Mouse (Mus musculus): Measurements from ENCODE around the gene Rerg. TPM values are rescaled to one million over a fixed set of nuclear protein-coding genes. Genes with fewer than 3 reads are reported as not detected.

The Rerg gene
- polyA plus RNA-seq, 1 experiment from 2014 or later: 3.2 TPM

DNA sequence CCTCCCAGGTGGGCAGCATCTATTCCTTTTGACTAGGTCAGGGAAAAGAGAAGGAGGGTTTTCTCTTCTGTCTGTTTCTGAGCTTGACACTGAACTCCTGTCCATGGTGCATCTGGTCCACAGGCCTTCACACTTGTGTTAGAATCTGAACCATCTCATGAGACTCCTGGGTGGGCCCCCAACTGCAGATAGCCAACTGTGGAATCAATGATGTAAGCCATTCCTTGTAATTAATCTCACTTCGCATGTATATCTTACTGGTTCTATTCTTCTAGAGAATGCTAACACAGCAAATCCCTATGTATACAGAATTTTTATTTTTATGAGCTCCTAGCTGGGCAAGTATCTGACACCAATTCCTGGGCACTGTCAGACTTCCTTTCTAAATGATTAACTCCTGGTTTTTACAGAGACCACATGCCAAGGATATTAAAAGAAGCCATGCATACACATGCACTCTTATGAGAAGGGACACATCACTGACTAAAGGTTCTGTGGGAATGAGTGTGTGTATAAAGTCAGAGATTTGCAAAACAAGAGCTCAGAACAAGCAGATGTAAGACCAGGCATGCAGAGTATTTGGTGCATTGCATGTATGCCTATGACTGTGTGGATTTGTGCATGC is 53.3 kb downstream of the Rerg start:
- no peak overlapping the region for H3K4me2 ChIP-seq

DNA sequence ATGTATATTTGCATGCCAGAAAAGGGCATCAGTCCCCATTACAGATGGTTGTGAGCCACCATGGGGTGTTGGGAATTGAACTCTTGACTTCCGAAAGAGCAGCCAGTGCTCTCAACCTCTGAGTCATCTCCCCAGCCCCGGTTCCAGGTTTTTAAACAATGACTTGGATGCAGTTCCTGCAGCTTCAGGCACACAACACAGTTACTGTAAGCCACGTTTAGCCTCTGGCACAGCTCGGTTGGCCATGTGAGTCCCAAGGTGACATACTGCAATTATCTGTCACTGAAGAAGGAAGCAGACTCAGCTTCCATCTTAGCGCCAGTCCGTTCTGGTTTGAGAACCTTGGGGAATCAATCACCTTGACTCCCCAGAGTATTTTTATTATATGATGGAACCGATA is 55.4 kb downstream of the Rerg start:
- H3K9me3 ChIP-seq: no peaks in the 10 kb centered on the region
- 80% methylated on average over 7 of the region's 7 CpGs for WGBS
- no peak overlapping the region for H3K4me3 ChIP-seq
- H3K27me3 ChIP-seq: no peaks in the 10 kb centered on the region
- H3K4me2 ChIP-seq: no peak overlapping the region
- H3K36me3 ChIP-seq: no peaks in the 10 kb centered on the region
- H3K9ac ChIP-seq: no peak overlapping the region
- ATAC-seq (ENCODE audit: low FRiP score): no peak
- H3K4me1 ChIP-seq (replicated peaks): no peaks in the 10 kb centered on the region
- H3K27ac ChIP-seq: no peak overlapping the region

More for the DNA sequence above, 53.3 kb downstream of the Rerg start:
- WGBS: 85% methylated on average over 1 of the region's 1 CpGs
- H3K4me3 ChIP-seq: no peak overlapping the region
- no peaks in the 10 kb centered on the region for H3K9me3 ChIP-seq
- no peaks in the 10 kb centered on the region for H3K36me3 ChIP-seq
- H3K27ac ChIP-seq: no peak overlapping the region
- no peaks in the 10 kb centered on the region for H3K4me1 ChIP-seq (replicated peaks)
- no peak for ATAC-seq (ENCODE audit: low FRiP score)
- no peak overlapping the region for H3K9ac ChIP-seq
- no peaks in the 10 kb centered on the region for H3K27me3 ChIP-seq

DNA sequence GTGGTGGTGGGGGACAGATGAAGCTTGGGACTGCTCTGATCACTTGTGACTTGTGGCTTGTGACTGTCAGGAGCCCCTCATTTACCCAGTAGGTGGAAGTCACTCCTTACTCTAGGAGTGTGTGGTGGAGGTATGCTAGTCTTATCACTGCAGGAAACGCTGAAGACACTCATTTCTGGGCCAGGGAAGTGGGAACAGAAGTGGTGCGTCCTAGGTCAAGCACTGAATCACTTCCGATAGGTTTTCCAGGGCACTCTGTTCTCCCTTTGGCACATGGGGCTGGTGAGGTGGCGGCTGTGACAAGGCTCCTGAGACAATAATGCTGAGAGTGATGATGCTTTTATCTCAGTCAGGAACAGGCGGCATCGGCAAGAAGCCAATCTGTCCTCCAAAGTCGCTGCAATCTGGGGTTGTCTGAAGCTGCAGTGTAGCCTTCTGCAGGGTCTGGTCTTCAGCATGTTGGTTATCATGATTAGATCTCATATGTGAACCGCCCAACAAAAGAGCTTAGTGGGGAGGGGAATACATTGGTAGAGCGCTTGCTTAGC is 59.0 kb downstream of the Rerg start:
- H3K36me3 ChIP-seq: no peaks in the 10 kb centered on the region
- H3K4me1 ChIP-seq (replicated peaks): no peaks in the 10 kb centered on the region
- no peak overlapping the region for H3K4me3 ChIP-seq
- no peak for ATAC-seq (ENCODE audit: low FRiP score)
- no peak overlapping the region for H3K9ac ChIP-seq
- no peak overlapping the region for H3K27ac ChIP-seq
- H3K9me3 ChIP-seq: no peaks in the 10 kb centered on the region
- no peak overlapping the region for H3K4me2 ChIP-seq
- 90% methylated on average over 9 of the region's 9 CpGs for WGBS
- H3K27me3 ChIP-seq: no peaks in the 10 kb centered on the region

DNA sequence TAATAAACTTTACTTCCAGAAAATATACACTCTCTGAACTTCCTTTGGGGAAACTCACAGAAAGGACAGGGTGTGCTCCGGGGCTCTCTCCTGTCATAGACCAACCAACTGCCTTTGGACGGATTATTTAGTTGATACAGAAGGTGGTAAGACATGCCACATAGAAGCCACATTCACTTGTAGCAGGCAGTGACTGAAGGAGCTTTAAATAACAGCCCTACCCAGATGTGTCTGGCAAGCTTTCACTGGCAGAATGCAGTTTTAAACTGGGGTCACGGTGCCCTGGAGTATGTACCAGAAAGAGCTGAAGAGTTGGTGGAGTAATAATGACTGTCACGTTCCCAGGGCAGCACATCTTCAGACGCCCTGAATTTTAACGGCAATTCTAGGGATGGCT is 59.5 kb downstream of the Rerg start:
- no peaks in the 10 kb centered on the region for H3K9me3 ChIP-seq
- H3K27me3 ChIP-seq: no peaks in the 10 kb centered on the region
- no peak overlapping the region for H3K4me3 ChIP-seq
- H3K9ac ChIP-seq: no peak overlapping the region
- 89% methylated on average over 6 of the region's 6 CpGs for WGBS
- no peaks in the 10 kb centered on the region for H3K4me1 ChIP-seq (replicated peaks)
- no peaks in the 10 kb centered on the region for H3K36me3 ChIP-seq
- no peak for ATAC-seq (ENCODE audit: low FRiP score)
- H3K27ac ChIP-seq: no peak overlapping the region
- H3K4me2 ChIP-seq: no peak overlapping the region

DNA sequence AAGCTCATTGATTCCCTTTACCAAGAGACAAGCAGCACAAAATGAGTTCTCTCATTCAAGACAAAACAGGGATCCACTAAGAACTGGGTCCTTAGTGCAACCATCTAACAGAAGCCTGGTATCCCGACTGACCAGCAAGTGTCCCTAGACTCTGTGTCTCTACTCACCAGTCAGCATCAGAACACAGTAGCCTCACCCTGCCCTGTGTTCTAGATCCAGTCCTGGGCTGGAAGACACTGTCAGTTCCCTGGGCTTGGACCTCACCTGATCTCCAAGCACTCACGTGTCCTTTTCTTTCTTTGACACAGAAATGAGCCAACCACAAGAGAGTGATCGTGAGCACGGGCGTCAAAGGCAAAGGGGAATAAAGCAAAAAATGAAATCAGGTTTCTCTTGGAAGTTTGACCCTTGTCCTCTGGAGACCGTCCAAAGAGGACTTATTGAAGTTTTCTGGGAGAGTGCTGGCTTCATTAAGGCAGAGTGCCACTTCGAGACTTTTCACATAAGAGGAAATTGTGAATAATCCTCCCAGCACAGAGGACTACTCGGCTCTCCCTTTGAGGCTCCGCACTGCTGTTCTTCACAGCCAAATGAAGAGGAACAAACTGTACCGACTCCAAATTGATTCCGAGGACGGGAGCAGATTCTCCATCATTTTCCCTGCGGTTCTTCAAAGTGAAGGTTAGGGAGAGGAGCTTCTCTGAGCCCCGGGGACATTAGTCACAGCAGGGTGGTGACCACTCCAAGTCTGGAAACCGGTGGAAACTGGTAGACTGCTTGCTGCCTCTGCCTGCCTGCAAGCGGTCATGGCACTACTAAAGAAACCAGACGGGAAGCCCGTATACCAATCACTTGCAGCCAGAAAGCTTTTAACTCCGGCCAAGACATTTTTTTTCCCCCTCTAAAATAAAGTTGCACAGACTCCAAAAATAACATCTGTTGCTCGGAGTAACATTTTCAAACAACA is 60.2 kb downstream of the Rerg start:
- no peaks in the 10 kb centered on the region for H3K4me1 ChIP-seq (replicated peaks)
- no peak overlapping the region for H3K4me2 ChIP-seq
- H3K27ac ChIP-seq: no peak overlapping the region
- no peaks in the 10 kb centered on the region for H3K9me3 ChIP-seq
- H3K36me3 ChIP-seq: no peaks in the 10 kb centered on the region
- H3K9ac ChIP-seq: no peak overlapping the region
- no peak overlapping the region for H3K4me3 ChIP-seq
- ATAC-seq (ENCODE audit: low FRiP score): no peak
- WGBS: 88% methylated on average over 20 of the region's 20 CpGs
- no peaks in the 10 kb centered on the region for H3K27me3 ChIP-seq

DNA sequence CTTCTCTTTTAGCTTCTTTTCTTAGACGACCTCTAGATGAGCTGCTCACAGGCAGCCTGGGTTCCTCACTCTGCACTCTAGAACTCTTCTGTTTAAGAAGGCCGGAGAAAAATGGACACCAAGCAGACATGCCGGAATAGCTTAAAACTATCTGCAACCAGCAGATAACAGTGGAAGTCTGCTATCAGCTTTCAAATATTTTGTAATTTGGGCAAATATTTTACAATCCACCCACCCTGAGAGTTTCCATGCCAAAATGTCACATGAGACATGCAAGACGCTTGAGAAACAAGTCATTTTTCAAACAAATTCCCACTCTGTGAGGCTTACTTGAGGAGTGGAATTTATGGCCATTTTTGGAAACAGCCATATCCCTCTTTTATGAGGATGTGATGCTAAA is 65.0 kb downstream of the Rerg start:
- H3K27ac ChIP-seq: no peak overlapping the region
- no peak overlapping the region for H3K9ac ChIP-seq
- H3K4me3 ChIP-seq: no peak overlapping the region
- WGBS: 86% methylated on average over 4 of the region's 4 CpGs
- no peak for ATAC-seq (ENCODE audit: low FRiP score)
- H3K4me1 ChIP-seq (replicated peaks): no peaks in the 10 kb centered on the region
- no peaks in the 10 kb centered on the region for H3K36me3 ChIP-seq
- H3K9me3 ChIP-seq: no peaks in the 10 kb centered on the region
- no peaks in the 10 kb centered on the region for H3K27me3 ChIP-seq
- H3K4me2 ChIP-seq: no peak overlapping the region

DNA sequence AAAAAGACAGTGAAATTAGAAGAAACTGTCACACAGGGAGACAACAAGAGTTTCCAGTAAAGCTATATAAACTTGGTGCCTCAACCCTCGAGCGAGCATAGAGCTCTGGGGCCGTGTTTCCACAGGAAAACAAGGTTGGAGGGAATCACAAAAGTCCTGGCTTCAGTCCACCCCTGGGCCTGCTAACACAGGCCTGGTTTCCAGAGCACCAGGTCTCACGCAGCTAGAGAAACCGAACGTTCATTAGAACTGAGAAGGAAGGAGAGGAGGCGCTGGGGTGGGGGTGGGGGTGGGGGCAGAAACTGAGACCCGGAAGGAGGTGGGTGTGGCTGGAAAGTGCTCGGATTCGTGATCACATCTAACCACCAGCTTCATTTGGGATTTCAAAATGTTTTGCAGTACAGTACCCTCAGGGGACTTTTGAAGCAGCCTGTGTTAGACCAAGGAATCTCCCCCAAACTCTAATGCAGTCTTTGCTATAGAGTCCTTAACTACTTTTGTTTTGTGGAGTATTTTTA is 67.6 kb downstream of the Rerg start:
- WGBS: 56% methylated on average over 10 of the region's 10 CpGs
- Histone ChIP-seq H3K27me3 (no peaks in the 10 kb centered on the region), H3K9ac (no peak overlapping the region), H3K9me3 (no peaks in the 10 kb centered on the region), H3K36me3 (no peaks in the 10 kb centered on the region), H3K4me2 (no peak overlapping the region), H3K4me1 (replicated peaks) (no peaks in the 10 kb centered on the region), H3K27ac (no peak overlapping the region), H3K4me3 (no peak overlapping the region)
- no peak for ATAC-seq (ENCODE audit: low FRiP score)

DNA sequence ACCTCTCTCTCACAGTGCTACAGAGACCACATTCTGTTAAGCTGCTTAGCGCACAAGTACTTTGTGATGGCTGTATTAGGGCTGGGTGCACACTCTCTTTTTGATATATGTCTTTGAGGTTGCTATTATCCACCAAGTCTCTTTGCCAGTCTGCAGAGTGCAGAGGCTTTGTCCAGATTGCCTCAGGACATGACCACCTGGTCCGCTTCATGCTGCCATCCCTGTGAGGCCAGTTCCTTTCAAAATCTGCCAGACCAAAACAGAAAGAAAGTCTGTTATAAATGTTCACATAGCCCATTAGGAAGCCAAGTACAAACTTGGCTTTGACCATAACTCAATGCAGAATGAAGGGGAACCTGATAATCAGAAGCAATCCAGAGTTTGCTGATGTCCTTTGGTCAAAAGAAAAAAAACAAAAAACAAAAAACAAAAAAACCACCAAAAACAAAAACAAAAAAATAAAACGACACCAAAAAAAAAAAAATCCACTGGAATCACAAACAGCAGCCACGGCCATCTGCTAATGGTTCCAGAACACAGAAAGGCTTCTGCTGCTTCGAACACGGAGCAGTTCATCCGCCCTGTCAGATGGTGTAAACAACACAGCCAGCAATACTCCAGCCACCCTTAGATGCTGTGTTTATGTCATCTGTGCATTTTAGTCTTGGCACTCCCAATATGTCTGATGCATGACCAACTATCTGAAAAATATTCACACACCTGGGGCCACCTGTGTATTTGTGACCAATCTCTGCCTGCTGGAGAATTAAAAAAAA is 68.2 kb downstream of the Rerg start:
- Histone ChIP-seq H3K27me3 (no peaks in the 10 kb centered on the region), H3K9ac (no peak overlapping the region), H3K4me3 (no peak overlapping the region), H3K4me1 (replicated peaks) (no peaks in the 10 kb centered on the region), H3K36me3 (no peaks in the 10 kb centered on the region), H3K27ac (no peak overlapping the region), H3K4me2 (no peak overlapping the region), H3K9me3 (no peaks in the 10 kb centered on the region)
- whole genome bisulfite sequencing: 80% methylated on average over 7 of the region's 7 CpGs
- no peak for ATAC-seq (ENCODE audit: low FRiP score)

DNA sequence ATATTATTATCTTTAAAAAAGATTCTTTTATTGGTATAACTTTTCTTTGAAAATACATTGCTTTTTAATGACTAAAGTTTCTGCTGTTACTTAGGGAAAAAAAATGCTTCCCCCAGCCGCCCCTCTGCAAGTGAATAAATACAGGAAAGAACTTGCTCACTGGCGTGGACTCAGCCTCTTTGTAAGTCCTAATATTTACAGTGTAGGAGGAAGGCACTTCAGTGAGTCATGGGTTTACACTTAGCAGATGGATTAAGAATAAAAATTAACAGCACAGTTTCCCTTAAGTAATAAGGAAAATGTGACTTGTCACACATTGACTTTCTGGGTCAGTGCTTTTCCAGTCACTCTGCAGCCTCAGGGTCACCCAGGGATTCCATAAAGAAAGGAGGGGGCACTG is 70.0 kb downstream of the Rerg start:
- H3K27me3 ChIP-seq: no peaks in the 10 kb centered on the region
- no peak for ATAC-seq (ENCODE audit: low FRiP score)
- H3K4me2 ChIP-seq: no peak overlapping the region
- 53% methylated on average over 2 of the region's 2 CpGs for WGBS
- H3K4me1 ChIP-seq (replicated peaks): no peaks in the 10 kb centered on the region
- no peak overlapping the region for H3K4me3 ChIP-seq
- no peaks in the 10 kb centered on the region for H3K9me3 ChIP-seq
- H3K9ac ChIP-seq: no peak overlapping the region
- H3K27ac ChIP-seq: no peak overlapping the region
- no peaks in the 10 kb centered on the region for H3K36me3 ChIP-seq

DNA sequence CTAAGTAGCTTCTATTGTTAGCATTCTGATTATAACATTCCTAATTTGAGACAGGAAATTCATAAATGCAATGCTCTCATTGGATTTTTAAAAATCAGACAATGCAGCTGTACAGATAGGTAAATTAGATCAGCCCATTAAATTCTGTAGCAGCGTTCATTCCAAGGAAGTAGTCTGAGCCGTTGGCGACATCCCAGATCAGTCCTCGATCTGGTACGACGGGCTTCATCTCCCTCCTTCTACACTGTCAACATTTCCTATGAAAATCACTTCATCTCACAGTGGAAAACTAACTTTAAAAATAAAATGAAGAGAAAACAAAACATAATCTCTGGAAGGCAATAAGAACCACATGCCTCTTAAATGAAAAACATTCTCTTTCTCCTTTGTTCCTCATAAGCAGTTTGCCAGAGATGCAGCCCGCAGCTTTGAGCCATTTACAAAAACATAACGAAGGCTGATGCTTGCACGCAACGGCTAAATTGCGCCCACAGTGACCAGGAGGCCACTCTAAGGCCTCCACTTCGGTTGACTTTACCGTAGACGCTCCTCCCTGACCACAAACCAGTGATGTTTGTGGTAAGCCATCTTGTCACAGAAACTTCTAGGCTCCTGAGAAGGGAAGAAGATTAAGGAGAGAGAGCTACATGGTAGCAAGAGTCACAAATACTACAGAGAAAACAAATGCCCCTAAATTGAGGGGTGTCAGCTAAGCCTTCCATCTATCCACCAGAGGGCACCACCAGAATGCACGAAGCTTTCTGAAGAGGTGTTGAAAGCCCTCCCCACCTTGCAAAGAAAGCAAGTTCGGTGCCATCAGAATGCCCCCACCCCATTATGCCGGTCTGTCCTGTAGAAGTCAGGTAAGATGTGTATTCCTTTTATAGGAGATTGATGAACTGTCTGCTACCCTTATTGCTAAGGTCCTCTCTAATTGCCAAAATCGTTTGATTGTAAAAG is 71.8 kb downstream of the Rerg start:
- Histone ChIP-seq H3K36me3 (no peaks in the 10 kb centered on the region), H3K9ac (no peak overlapping the region), H3K4me1 (replicated peaks) (no peaks in the 10 kb centered on the region), H3K4me3 (no peak overlapping the region), H3K4me2 (no peak overlapping the region), H3K27me3 (no peaks in the 10 kb centered on the region), H3K27ac (no peak overlapping the region), H3K9me3 (no peaks in the 10 kb centered on the region)
- no peak for ATAC-seq (ENCODE audit: low FRiP score)
- 75% methylated on average over 18 of the region's 18 CpGs for WGBS

DNA sequence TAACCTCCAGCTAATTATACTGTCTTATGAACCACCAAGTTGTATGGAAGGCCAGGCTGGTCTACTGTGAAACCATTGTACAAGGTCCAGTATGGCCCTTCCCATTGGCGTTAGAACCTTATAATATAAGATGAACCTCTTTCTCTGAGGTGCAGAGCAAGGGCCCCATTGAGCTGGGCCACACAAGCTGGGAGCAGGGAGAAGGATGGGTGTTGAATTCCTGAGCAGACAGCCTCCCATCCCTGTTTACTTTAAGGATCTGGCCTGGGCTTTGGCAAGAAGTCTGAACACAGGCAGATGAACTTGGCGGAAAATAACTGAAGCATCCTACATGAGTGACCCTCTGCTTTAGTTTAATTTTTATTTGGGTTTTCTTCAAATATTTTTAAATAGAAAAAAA is 75.8 kb downstream of the Rerg start:
- Histone ChIP-seq H3K27ac (no peak overlapping the region), H3K9me3 (no peaks in the 10 kb centered on the region; the same call in 1 of the 2 replicates), H3K4me1 (replicated peaks) (no peaks in the 10 kb centered on the region), H3K4me2 (no peak overlapping the region), H3K27me3 (no peaks in the 10 kb centered on the region), H3K36me3 (no peaks in the 10 kb centered on the region), H3K9ac (no peak overlapping the region), H3K4me3 (no peak overlapping the region)
- no peak for ATAC-seq (ENCODE audit: low FRiP score)
- 88% methylated on average over 2 of the region's 2 CpGs for WGBS

Measured in hindbrain, embryonic 13.5 days (tissue).